Mouse (Mus musculus): ENCODE measurements around the gene Eif2b3. TPM values are rescaled to one million over a fixed set of nuclear protein-coding genes. Genes with fewer than 3 reads are reported as not detected.

Gene Eif2b3
- polyA plus RNA-seq, 1 experiment: 73.3 TPM

DNA sequence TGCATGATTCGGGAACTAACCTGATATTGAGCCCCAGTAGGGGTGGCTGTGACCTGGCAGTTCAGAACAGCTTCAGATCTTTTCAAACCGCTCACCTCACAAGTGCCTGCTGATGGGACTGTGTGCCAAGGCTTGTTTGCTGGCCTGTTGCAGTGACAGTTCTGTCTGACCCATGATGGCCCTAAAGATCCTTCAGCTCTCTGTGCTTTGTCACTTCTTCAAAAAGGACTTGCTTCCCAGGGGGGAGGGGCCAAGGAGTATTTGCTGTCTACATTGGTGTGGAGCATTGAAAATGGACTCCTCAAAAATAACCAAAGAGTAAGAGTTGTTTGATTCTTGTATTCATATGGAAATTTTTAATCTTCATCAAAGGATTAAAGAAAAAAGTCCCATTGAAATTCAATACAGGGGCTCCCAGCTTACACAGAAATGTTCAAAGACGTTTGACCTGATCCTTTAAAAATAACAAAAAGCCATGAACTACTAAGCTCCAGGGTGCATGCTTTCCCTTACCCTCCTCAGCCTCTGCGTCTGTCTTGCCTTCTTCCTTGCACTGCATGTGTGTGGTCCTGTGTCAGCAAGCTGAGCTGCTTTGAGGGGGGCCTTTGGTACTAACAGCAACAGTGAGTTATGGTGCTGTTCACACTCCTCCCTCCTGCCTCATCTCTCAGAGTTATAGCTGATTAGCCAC, 43.6 kb downstream of the Eif2b3 start:
- TF ChIP-seq CTCF (IDR thresholded peaks at IDR 0.05; ENCODE audit: low read depth, low read length) (no peak), EP300 (IDR thresholded peaks at IDR 0.05; ENCODE audit: insufficient read depth, low read depth, low read length) (no peak), POLR2A (IDR thresholded peaks at IDR 0.05; ENCODE audit: insufficient read depth, low read length) (no peak)
- no peaks in the 10 kb centered on the region for H3K27me3 ChIP-seq (ENCODE audit: control insufficient read depth, insufficient read depth, low read length, poor library complexity, severe bottlenecking)
- H3K36me3 ChIP-seq (ENCODE audit: control insufficient read depth, insufficient read depth, low read length, poor library complexity, severe bottlenecking): peaks cover 43% of the 10 kb centered on the region
- H3K4me3 ChIP-seq (ENCODE audit: low read depth, low read length): no peak overlapping the region
- peaks cover 2% of the 10 kb centered on the region for H3K9me3 ChIP-seq (replicated peaks; ENCODE audit: control insufficient read depth, insufficient read depth, low read length, poor library complexity, severe bottlenecking)
- no peak overlapping the region for H3K9ac ChIP-seq (ENCODE audit: low read depth, poor library complexity, severe bottlenecking)
- H3K4me1 ChIP-seq (ENCODE audit: control insufficient read depth, insufficient read depth, low read length): no peaks in the 10 kb centered on the region
- no peak overlapping the region for H3K27ac ChIP-seq (ENCODE audit: insufficient read depth, low read length)

DNA sequence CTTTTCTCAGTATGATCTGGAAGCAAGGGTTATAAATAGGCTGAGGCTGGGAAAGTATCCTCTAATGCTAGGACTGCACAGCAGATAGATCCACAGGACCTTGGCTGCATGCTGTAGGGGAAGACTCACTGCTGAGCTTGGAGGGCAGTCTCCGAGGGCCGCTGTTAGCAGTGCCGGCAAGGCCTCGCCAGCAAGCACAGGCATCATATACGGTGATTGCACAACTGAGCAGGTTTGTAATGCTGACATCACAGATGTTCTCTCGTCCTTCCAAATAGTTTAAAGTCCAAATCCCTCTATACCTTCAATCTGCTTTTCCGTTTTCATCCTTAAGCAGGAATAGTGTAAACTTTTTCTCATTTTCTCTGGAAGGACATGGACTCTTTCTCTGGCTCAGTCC, 48.8 kb downstream of the Eif2b3 start:
- Histone ChIP-seq H3K9ac (ENCODE audit: low read depth, poor library complexity, severe bottlenecking) (no peak overlapping the region), H3K36me3 (ENCODE audit: control insufficient read depth, insufficient read depth, low read length, poor library complexity, severe bottlenecking) (peaks cover 55% of the 10 kb centered on the region), H3K27ac (ENCODE audit: insufficient read depth, low read length) (no peak overlapping the region), H3K27me3 (ENCODE audit: control insufficient read depth, insufficient read depth, low read length, poor library complexity, severe bottlenecking) (no peaks in the 10 kb centered on the region), H3K4me3 (ENCODE audit: low read depth, low read length) (no peak overlapping the region), H3K4me1 (ENCODE audit: control insufficient read depth, insufficient read depth, low read length) (no peaks in the 10 kb centered on the region), H3K9me3 (replicated peaks; ENCODE audit: control insufficient read depth, insufficient read depth, low read length, poor library complexity, severe bottlenecking) (no peaks in the 10 kb centered on the region)
- no peak for TF ChIP-seq POLR2A (IDR thresholded peaks at IDR 0.05; ENCODE audit: insufficient read depth, low read length)
- TF ChIP-seq CTCF (IDR thresholded peaks at IDR 0.05; ENCODE audit: low read depth, low read length): no peak
- TF ChIP-seq EP300 (IDR thresholded peaks at IDR 0.05; ENCODE audit: insufficient read depth, low read depth, low read length): no peak

DNA sequence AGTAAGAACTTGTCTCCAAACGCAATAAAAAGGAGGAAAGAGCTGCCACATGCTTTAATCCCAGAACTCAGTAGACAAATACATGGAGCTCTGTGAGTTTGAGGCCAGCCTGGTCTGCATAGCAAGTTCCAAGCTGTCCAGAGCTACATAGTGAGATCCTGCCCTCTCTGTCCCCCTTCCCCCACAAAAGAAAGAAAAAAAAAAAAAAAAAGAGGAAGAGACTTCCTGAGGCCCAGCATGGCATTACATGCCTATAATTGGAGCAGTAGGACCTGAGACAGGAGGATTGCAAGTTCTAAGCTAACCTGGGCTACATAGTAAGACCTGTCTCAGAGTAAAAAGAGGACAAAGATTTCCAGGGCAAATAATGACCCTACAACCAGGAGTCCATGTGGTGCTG, 50.4 kb downstream of the Eif2b3 start:
- Histone ChIP-seq H3K36me3 (ENCODE audit: control insufficient read depth, insufficient read depth, low read length, poor library complexity, severe bottlenecking) (peaks cover 59% of the 10 kb centered on the region), H3K4me3 (ENCODE audit: low read depth, low read length) (no peak overlapping the region), H3K27me3 (ENCODE audit: control insufficient read depth, insufficient read depth, low read length, poor library complexity, severe bottlenecking) (no peaks in the 10 kb centered on the region), H3K9ac (ENCODE audit: low read depth, poor library complexity, severe bottlenecking) (no peak overlapping the region), H3K4me1 (ENCODE audit: control insufficient read depth, insufficient read depth, low read length) (no peaks in the 10 kb centered on the region), H3K27ac (ENCODE audit: insufficient read depth, low read length) (no peak overlapping the region), H3K9me3 (replicated peaks; ENCODE audit: control insufficient read depth, insufficient read depth, low read length, poor library complexity, severe bottlenecking) (no peaks in the 10 kb centered on the region)
- no peak for TF ChIP-seq POLR2A (IDR thresholded peaks at IDR 0.05; ENCODE audit: insufficient read depth, low read length)
- no peak for TF ChIP-seq EP300 (IDR thresholded peaks at IDR 0.05; ENCODE audit: insufficient read depth, low read depth, low read length)
- TF ChIP-seq CTCF (IDR thresholded peaks at IDR 0.05; ENCODE audit: low read depth, low read length): no peak

DNA sequence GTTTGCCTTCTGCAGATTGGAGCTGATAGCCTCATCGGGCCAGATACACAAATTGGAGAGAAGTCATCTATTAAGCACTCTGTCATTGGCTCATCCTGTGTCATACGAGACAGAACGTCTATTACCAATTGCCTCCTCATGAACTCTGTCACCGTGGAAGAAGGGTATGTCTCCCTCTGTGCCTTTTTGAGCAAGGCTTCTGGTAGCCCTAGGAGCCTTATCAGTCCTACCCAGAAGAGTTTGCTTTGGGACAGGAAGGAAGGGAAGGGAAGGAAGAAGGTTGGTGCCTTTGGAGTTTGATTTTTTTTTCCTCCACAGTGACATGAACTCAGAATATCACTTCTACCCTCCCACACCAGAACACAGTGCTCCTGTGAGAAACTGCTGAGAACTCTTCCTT, 51.4 kb downstream of the Eif2b3 start:
- no peak overlapping the region for H3K4me3 ChIP-seq (ENCODE audit: low read depth, low read length)
- H3K36me3 ChIP-seq (ENCODE audit: control insufficient read depth, insufficient read depth, low read length, poor library complexity, severe bottlenecking): peaks cover 59% of the 10 kb centered on the region
- TF ChIP-seq CTCF (IDR thresholded peaks at IDR 0.05; ENCODE audit: low read depth, low read length) (no peak), EP300 (IDR thresholded peaks at IDR 0.05; ENCODE audit: insufficient read depth, low read depth, low read length) (no peak), POLR2A (IDR thresholded peaks at IDR 0.05; ENCODE audit: insufficient read depth, low read length) (no peak)
- no peaks in the 10 kb centered on the region for H3K4me1 ChIP-seq (ENCODE audit: control insufficient read depth, insufficient read depth, low read length)
- no peaks in the 10 kb centered on the region for H3K9me3 ChIP-seq (replicated peaks; ENCODE audit: control insufficient read depth, insufficient read depth, low read length, poor library complexity, severe bottlenecking)
- no peaks in the 10 kb centered on the region for H3K27me3 ChIP-seq (ENCODE audit: control insufficient read depth, insufficient read depth, low read length, poor library complexity, severe bottlenecking)
- H3K9ac ChIP-seq (ENCODE audit: low read depth, poor library complexity, severe bottlenecking): no peak overlapping the region
- no peak overlapping the region for H3K27ac ChIP-seq (ENCODE audit: insufficient read depth, low read length)

DNA sequence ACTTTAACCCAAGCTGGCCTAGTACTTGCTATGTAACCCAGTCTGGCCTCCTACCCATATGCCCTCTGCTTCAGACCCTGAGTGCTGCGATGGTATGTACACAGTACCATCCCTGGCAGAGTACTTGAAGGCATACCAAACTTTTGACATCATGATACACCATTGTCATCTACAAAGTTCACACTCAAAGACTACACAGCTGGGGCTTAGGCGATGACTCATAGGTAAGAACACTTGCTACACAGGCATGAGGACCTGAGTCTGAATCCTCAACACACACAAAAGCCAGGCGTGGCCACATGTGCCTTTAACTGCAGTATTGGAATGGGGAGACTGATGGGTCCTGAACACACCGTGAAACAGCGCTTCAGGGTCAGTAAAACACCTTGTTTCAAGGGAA, 52.0 kb downstream of the Eif2b3 start:
- Histone ChIP-seq H3K4me1 (ENCODE audit: control insufficient read depth, insufficient read depth, low read length) (no peaks in the 10 kb centered on the region), H3K9me3 (replicated peaks; ENCODE audit: control insufficient read depth, insufficient read depth, low read length, poor library complexity, severe bottlenecking) (no peaks in the 10 kb centered on the region), H3K27ac (ENCODE audit: insufficient read depth, low read length) (no peak overlapping the region), H3K36me3 (ENCODE audit: control insufficient read depth, insufficient read depth, low read length, poor library complexity, severe bottlenecking) (peaks cover 58% of the 10 kb centered on the region), H3K27me3 (ENCODE audit: control insufficient read depth, insufficient read depth, low read length, poor library complexity, severe bottlenecking) (no peaks in the 10 kb centered on the region), H3K4me3 (ENCODE audit: low read depth, low read length) (no peak overlapping the region), H3K9ac (ENCODE audit: low read depth, poor library complexity, severe bottlenecking) (no peak overlapping the region)
- no peak for TF ChIP-seq EP300 (IDR thresholded peaks at IDR 0.05; ENCODE audit: insufficient read depth, low read depth, low read length)
- TF ChIP-seq POLR2A (IDR thresholded peaks at IDR 0.05; ENCODE audit: insufficient read depth, low read length): no peak
- no peak for TF ChIP-seq CTCF (IDR thresholded peaks at IDR 0.05; ENCODE audit: low read depth, low read length)

DNA sequence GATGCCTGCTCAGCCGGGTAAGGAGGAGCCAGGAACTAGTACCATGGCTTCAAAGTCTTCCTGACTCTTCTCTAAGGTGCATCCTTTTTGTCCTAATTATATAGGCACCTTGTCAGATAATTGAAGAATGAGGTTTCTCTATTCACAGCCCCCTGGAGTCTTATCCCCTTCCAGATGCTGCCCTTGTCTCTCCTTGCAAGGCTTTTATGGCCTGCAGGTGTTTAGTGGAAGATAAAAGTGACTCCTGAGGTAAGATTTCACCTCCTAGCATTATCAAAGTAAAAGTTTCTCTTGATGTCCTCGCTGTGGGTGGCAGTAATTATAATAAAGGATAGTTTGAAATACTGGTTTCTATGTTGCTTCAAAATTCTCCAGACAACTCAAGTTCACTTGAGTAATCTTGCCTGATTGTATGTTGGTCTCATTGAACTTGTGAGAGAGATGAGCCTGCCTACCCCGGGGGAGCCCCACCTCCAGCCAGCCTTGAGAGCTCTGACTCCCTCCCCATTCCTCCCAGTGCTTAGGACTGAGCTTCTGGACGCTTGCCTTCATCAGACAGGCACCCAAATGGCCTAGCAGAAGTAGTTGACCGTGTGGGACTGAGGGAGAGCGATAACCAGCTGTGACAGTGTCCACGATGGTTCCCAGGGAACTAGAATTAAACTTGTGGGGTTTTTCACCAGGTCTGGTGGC, 68.9 kb downstream of the Eif2b3 start:
- Histone ChIP-seq H3K36me3 (ENCODE audit: control insufficient read depth, insufficient read depth, low read length, poor library complexity, severe bottlenecking) (peaks cover 16% of the 10 kb centered on the region), H3K4me3 (ENCODE audit: low read depth, low read length) (no peak overlapping the region), H3K27me3 (ENCODE audit: control insufficient read depth, insufficient read depth, low read length, poor library complexity, severe bottlenecking) (no peaks in the 10 kb centered on the region), H3K27ac (ENCODE audit: insufficient read depth, low read length) (no peak overlapping the region), H3K4me1 (ENCODE audit: control insufficient read depth, insufficient read depth, low read length) (no peaks in the 10 kb centered on the region), H3K9ac (ENCODE audit: low read depth, poor library complexity, severe bottlenecking) (no peak overlapping the region), H3K9me3 (replicated peaks; ENCODE audit: control insufficient read depth, insufficient read depth, low read length, poor library complexity, severe bottlenecking) (no peaks in the 10 kb centered on the region)
- TF ChIP-seq POLR2A (IDR thresholded peaks at IDR 0.05; ENCODE audit: insufficient read depth, low read length) (no peak), CTCF (IDR thresholded peaks at IDR 0.05; ENCODE audit: low read depth, low read length) (no peak), EP300 (IDR thresholded peaks at IDR 0.05; ENCODE audit: insufficient read depth, low read depth, low read length) (no peak)

Measured in ES-Bruce4 (cell line).